Mouse (Mus musculus): ENCODE results near the gene Ms4a14. TPM values are rescaled to one million over a fixed set of nuclear protein-coding genes. Genes with fewer than 3 reads are reported as not detected.
"Not testable (repeated sequence)": the region's sequence is repeated elsewhere in the genome, so short reads cannot be mapped to it uniquely, and the experiment has no call there.

The Ms4a14 gene
- polyA plus RNA-seq, 2 experiments: 0.02 TPM; not detected in 1

GRCm38 (mm10) chr19:11316786-11317185 lies 2.5 kb upstream of the Ms4a14 start:
- Histone ChIP-seq H3K4me3 (ENCODE audit: insufficient read depth in 1 of 2, low read depth in 2 of 2, low read length in 2 of 2) (no peak overlapping the region), H3K36me3 (replicated peaks; ENCODE audit: control insufficient read depth, insufficient read depth, low read depth) (no peaks in the 10 kb centered on the region), H3K9me3 (ENCODE audit: control insufficient read depth, low read length) (no peaks in the 10 kb centered on the region), H3K4me1 (replicated peaks; ENCODE audit: control insufficient read depth in 2 of 2, insufficient read depth in 2 of 2, low read length in 1 of 2) (no peaks in the 10 kb centered on the region), H3K9ac (replicated peaks) (no peak overlapping the region), H3K27me3 (ENCODE audit: control insufficient read depth, insufficient read depth, low read length) (no peaks in the 10 kb centered on the region), H3K4me2 (ENCODE audit: low read depth) (no peak overlapping the region), H3K27ac (no peak overlapping the region)
- WGBS (ENCODE audit: insufficient replicate concordance): 67% methylated on average over 4 of the region's 4 CpGs
- DNase-seq (ENCODE audit: low read depth in 3 of 3, low spot score in 3 of 3): no peak
- TF ChIP-seq CTCF (IDR thresholded peaks at IDR 0.05; ENCODE audit: low read depth) (no peak), EP300 (IDR thresholded peaks at IDR 0.05; ENCODE audit: low read depth) (no peak)
- ATAC-seq (ENCODE audit: insufficient read depth): no peak

- H3K4me3 ChIP-seq (ENCODE audit: insufficient read depth in 1 of 2, low read depth in 2 of 2, low read length in 2 of 2): no peak overlapping the region
- H3K4me1 ChIP-seq (replicated peaks; ENCODE audit: control insufficient read depth in 2 of 2, insufficient read depth in 2 of 2, low read length in 1 of 2): no peaks in the 10 kb centered on the region
Measured at GRCm38 (mm10) chr19:11308888-11309287, 5.4 kb downstream of the Ms4a14 start.

DNA sequence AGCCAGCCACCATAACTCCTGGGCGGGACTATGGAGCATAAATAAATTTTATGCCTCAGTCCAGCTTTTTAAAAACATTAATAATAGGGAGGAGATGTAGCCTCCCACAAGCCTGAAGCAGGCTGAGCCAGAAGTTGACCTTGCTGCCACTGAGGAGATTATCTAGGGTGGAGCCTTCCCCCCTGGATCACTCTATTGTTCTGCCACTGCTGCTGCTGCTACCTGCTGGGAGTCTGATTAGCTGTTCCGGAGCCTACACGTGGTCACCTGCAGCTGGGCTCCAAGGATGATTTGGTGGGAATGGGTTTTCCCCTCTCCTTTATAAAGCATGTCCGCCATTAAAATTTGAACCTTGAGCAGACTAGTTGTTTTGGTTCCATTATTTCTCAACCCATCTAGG lies 14.7 kb downstream of the Ms4a14 start:
- not testable (repeated sequence) for H3K4me1 ChIP-seq (replicated peaks; ENCODE audit: control insufficient read depth in 2 of 2, insufficient read depth in 2 of 2, low read length in 1 of 2); H3K4me2 ChIP-seq (ENCODE audit: low read depth); H3K27ac ChIP-seq; H3K27me3 ChIP-seq (ENCODE audit: control insufficient read depth, insufficient read depth, low read length); H3K9me3 ChIP-seq (ENCODE audit: control insufficient read depth, low read length); H3K36me3 ChIP-seq (replicated peaks; ENCODE audit: control insufficient read depth, insufficient read depth, low read depth); ATAC-seq (ENCODE audit: insufficient read depth); DNase-seq (ENCODE audit: low read depth in 3 of 3, low spot score in 3 of 3); H3K4me3 ChIP-seq (ENCODE audit: insufficient read depth in 1 of 2, low read depth in 2 of 2, low read length in 2 of 2); H3K9ac ChIP-seq (replicated peaks)
- 42% methylated on average over 4 of the region's 4 CpGs for WGBS (ENCODE audit: insufficient replicate concordance)

More at GRCm38 (mm10) chr19:11308888-11309287, 5.4 kb downstream of the Ms4a14 start:
- Histone ChIP-seq H3K27me3 (ENCODE audit: control insufficient read depth, insufficient read depth, low read length) (no peaks in the 10 kb centered on the region), H3K9ac (replicated peaks) (no peak overlapping the region), H3K9me3 (ENCODE audit: control insufficient read depth, low read length) (no peaks in the 10 kb centered on the region), H3K27ac (no peak overlapping the region), H3K4me2 (ENCODE audit: low read depth) (no peak overlapping the region), H3K36me3 (replicated peaks; ENCODE audit: control insufficient read depth, insufficient read depth, low read depth) (no peaks in the 10 kb centered on the region)
- TF ChIP-seq CTCF (IDR thresholded peaks at IDR 0.05; ENCODE audit: low read depth) (no peak), EP300 (IDR thresholded peaks at IDR 0.05; ENCODE audit: low read depth) (no peak)
- DNase-seq (ENCODE audit: low read depth in 3 of 3, low spot score in 3 of 3): no peak
- ATAC-seq (ENCODE audit: insufficient read depth): no peak

DNA sequence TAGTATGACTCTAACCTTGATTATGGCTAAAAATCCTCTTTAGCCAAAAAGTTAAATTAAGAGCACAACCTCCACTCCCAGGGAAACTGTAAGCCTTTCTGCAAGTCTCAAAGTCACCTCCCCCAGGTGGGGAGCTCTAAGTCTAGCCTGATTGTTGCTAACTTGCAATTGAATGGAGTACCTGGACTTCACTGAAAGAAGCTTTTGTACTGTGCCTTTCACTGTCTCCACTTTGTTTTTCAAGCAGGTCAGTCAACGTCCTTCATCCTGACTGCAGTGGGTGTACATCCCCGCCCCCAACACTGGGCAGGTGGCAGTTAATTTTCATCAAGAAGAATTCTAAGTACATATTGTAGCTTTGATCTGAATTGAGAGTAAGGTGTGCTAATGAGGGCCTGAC lies 15.3 kb downstream of the Ms4a14 start:
- Histone ChIP-seq H3K9me3 (ENCODE audit: control insufficient read depth, low read length) (no peaks in the 10 kb centered on the region), H3K4me2 (ENCODE audit: low read depth) (no peak overlapping the region), H3K36me3 (replicated peaks; ENCODE audit: control insufficient read depth, insufficient read depth, low read depth) (no peaks in the 10 kb centered on the region), H3K4me1 (replicated peaks; ENCODE audit: control insufficient read depth in 2 of 2, insufficient read depth in 2 of 2, low read length in 1 of 2) (no peaks in the 10 kb centered on the region), H3K4me3 (ENCODE audit: insufficient read depth in 1 of 2, low read depth in 2 of 2, low read length in 2 of 2) (no peak overlapping the region), H3K9ac (replicated peaks) (no peak overlapping the region), H3K27ac (no peak overlapping the region), H3K27me3 (ENCODE audit: control insufficient read depth, insufficient read depth, low read length) (no peaks in the 10 kb centered on the region)
- 55% methylated on average over 2 of the region's 2 CpGs for WGBS (ENCODE audit: insufficient replicate concordance)
- DNase-seq (ENCODE audit: low read depth in 3 of 3, low spot score in 3 of 3) (no peak), ATAC-seq (ENCODE audit: insufficient read depth) (no peak)
- TF ChIP-seq CTCF (IDR thresholded peaks at IDR 0.05; ENCODE audit: low read depth): no peak
- no peak for TF ChIP-seq EP300 (IDR thresholded peaks at IDR 0.05; ENCODE audit: low read depth)

- not testable (repeated sequence) for DNase-seq (ENCODE audit: low read depth in 3 of 3, low spot score in 3 of 3); H3K36me3 ChIP-seq (replicated peaks; ENCODE audit: control insufficient read depth, insufficient read depth, low read depth); ATAC-seq (ENCODE audit: insufficient read depth); H3K4me3 ChIP-seq (ENCODE audit: insufficient read depth in 1 of 2, low read depth in 2 of 2, low read length in 2 of 2); H3K27me3 ChIP-seq (ENCODE audit: control insufficient read depth, insufficient read depth, low read length); H3K27ac ChIP-seq; H3K4me1 ChIP-seq (replicated peaks; ENCODE audit: control insufficient read depth in 2 of 2, insufficient read depth in 2 of 2, low read length in 1 of 2); H3K9me3 ChIP-seq (ENCODE audit: control insufficient read depth, low read length); H3K9ac ChIP-seq (replicated peaks)
- WGBS (ENCODE audit: insufficient replicate concordance): 22% methylated on average over 3 of the region's 3 CpGs
- H3K4me2 ChIP-seq (ENCODE audit: low read depth): peak overlapping the region; percentile 54
Measured at GRCm38 (mm10) chr19:11293616-11294015, 20.6 kb downstream of the Ms4a14 start.

DNA sequence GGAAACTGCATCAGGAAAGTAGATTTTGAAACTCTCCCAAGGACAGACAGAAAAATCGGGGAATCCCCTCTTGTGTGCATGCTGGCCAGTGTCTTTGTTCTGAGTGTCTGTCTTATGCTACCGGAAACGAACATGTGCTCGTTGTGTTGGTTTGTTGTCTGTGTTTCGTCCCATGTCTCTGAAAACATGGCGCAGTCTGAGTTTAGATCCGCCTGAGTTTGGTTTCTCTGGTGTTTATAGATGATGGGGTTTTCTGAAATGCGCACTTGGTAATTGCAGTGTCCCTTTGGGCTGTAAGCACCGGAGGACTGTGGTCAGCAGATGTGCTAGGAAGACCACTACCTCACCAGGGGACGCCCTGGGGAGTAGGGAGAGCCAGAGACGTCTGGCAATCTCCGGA lies 21.3 kb downstream of the Ms4a14 start:
- no peaks in the 10 kb centered on the region for H3K27me3 ChIP-seq (ENCODE audit: control insufficient read depth, insufficient read depth, low read length)
- H3K9me3 ChIP-seq (ENCODE audit: control insufficient read depth, low read length): no peaks in the 10 kb centered on the region
- no peak for TF ChIP-seq CTCF (IDR thresholded peaks at IDR 0.05; ENCODE audit: low read depth)
- peak overlapping the region; percentile 54 for H3K4me2 ChIP-seq (ENCODE audit: low read depth)
- H3K4me1 ChIP-seq (replicated peaks; ENCODE audit: control insufficient read depth in 2 of 2, insufficient read depth in 2 of 2, low read length in 1 of 2): 0 out of 4 replicates have a peak, but pooled peaks cover 0 to 4% of the 10 kb centered on the region in 2 experiments
- DNase-seq (ENCODE audit: low read depth in 3 of 3, low spot score in 3 of 3): no peak
- no peak overlapping the region; the same call in 1 of the 2 replicates for H3K9ac ChIP-seq (replicated peaks)
- no peaks in the 10 kb centered on the region for H3K36me3 ChIP-seq (replicated peaks; ENCODE audit: control insufficient read depth, insufficient read depth, low read depth)
- no peak overlapping the region for H3K27ac ChIP-seq
- H3K4me3 ChIP-seq (ENCODE audit: insufficient read depth in 1 of 2, low read depth in 2 of 2, low read length in 2 of 2): peak overlapping the region; percentile 35 to 64
- ATAC-seq (ENCODE audit: insufficient read depth): no peak
- 6% methylated on average over 12 of the region's 12 CpGs for WGBS (ENCODE audit: insufficient replicate concordance)

Data from liver, embryonic 14.5 days (tissue).